Mouse (Mus musculus): ENCODE measurements around the gene Ksr2.

- no peak for TF ChIP-seq GABPA (IDR thresholded peaks at IDR 0.05; ENCODE audit: low read depth, low read length)
- no peak for TF ChIP-seq ZMIZ1 (IDR thresholded peaks at IDR 0.05; ENCODE audit: low read depth, low read length)
- no peak for TF ChIP-seq SMC3 (IDR thresholded peaks at IDR 0.05; ENCODE audit: low read depth, low read length)
- TF ChIP-seq CTCF (IDR thresholded peaks at IDR 0.05 in 2 of 3, conservative IDR thresholded peaks at IDR 0.05 in 1 of 3; ENCODE audit: control insufficient read depth in 1 of 3, insufficient read depth in 1 of 3, low read depth in 2 of 3, low read length in 3 of 3, poor library complexity in 1 of 3, severe bottlenecking in 1 of 3), result no peak
- TF ChIP-seq TAL1 (IDR thresholded peaks at IDR 0.05; ENCODE audit: low read length), result no peak
- no peak for TF ChIP-seq MYB (IDR thresholded peaks at IDR 0.05; ENCODE audit: low read depth, low read length)
- no peak for TF ChIP-seq ELF1 (IDR thresholded peaks at IDR 0.05; ENCODE audit: low read depth, low read length)
- no peak for TF ChIP-seq POLR2A (IDR thresholded peaks at IDR 0.05; ENCODE audit: control insufficient read depth in 1 of 2, insufficient read depth in 1 of 2, low read depth in 1 of 2, low read length in 2 of 2, poor library complexity in 1 of 2)
Observed at GRCm38 (mm10) chr5:117596803-117597202, 183.0 kb downstream of the Ksr2 start.
